Mouse (Mus musculus) hindbrain, embryonic 14.5 days (tissue): ENCODE data around the gene Lipo3. TPM values are rescaled to one million over a fixed set of nuclear protein-coding genes. Genes with fewer than 3 reads are reported as not detected.

ENCODE experiments used
- microRNA-seq: library from miRNA; unstranded; fragments of <30 nt; microRNA quantifications from one replicate; pipeline ENCODE4, GENCODE M21; 2016
- polyA plus RNA-seq: library from polyadenylated mRNA; unstranded; fragments of >200 nt; fragmentation: Nextera tagmentation; extraction: Ambion mirVana; gene quantifications from 2 replicates; pipeline ENCODE4 v1.2.1, GENCODE M21; 2014

Gene Lipo3
- polyA plus RNA-seq, 1 experiment from 2014 or later: 15.8 TPM

Small RNAs within 50 kb of the gene (microRNA-seq; reads per million reads assigned to microRNA genes)
- not detected for gene Gm27440

Other genes starting within 250 kb of the Lipo3 start
- gene Lipo4, start 244.2 kb downstream of the Lipo3 start, polyA plus RNA-seq: not detected in 2 replicates
- gene Gm8978, start 136.7 kb downstream of the Lipo3 start, polyA plus RNA-seq: not detected in 2 replicates
- 1.1 and 1.3 TPM in 2 replicates for gene Lipo2, start 10.6 kb downstream of the Lipo3 start, polyA plus RNA-seq
- not detected in 2 replicates for gene Lipo1, start 25.5 kb upstream of the Lipo3 start, polyA plus RNA-seq
- not detected in 2 replicates for gene Lipf, start 199.2 kb upstream of the Lipo3 start, polyA plus RNA-seq
- gene Lipk, start 246.3 kb upstream of the Lipo3 start, polyA plus RNA-seq: not detected in 2 replicates